12 mouse cellular contexts compared by ENCODE assay signal in the genomic region with DNA sequence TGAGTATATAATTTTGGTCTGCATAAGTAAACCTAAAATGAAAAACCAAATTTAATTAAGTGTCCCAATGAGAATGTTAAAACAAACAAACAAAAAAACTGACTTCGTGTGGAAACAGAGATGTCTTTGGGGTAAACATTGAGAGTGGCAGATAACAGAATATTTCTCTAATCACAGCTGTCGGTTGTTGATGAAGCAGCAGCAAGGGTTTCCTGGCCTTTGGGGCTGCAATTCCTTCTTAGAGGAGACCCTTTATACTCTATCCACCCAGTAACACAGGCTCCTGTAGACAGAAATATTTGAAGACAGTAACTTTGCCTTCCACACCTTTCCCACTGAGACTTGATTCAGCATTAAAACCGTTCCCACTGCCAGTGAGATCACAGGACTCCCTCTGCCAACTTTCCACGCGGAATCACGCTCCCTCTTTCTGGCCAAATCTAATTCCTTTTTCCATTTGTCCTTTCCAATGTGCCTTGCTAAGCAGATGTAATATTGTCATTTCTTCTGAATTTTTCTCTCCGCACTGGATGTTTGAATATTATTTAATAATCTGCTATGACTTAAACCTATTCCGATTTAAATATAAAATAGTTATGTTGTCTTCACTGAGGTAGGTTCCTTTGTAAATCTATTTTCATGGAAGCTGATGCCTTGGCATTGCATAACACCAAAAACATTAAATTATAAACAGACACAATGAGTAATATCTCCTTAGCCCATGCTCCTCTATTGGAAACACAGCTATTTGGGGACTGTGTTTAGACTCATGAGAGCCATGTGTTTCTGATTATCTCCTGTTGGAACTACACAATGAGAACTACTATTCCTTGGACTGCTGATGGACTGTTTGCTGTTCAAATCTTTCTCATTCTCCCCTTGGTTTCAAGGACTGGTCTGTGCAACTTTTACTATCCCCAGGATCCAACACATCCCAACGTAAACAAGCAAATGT. TPM values are rescaled to one million over a fixed set of nuclear protein-coding genes. Genes with fewer than 3 reads are reported as not detected.
A peak's percentile ranks its signal among the peaks of the same experiment; 100 is the strongest.
DNase-seq lines count a peak whose midpoint lies in the region; ATAC-seq lines count a peak whose summit lies in the region.
"Had no signal": no experiment of that assay in that cellular context is flagged by ENCODE, and none has a peak within 500 bp of the region (broad histone marks: within the 10 kb centered on the region; RNA-seq: fewer than 3 reads in every experiment).

No protein-coding gene starts in this region.

- H3K4me1 ChIP-seq in neural tube, embryonic 11.5 days (ENCODE audit: control insufficient read depth, insufficient read depth, low read length): no peaks in the 10 kb centered on the region; the same call in 1 of the 2 replicates
- peaks cover 15% of the 10 kb centered on the region for H3K4me1 ChIP-seq in neural tube, embryonic 15.5 days
- H3K4me1 ChIP-seq in intestine, embryonic 14.5 days (replicated peaks; ENCODE audit: control insufficient read depth, insufficient read depth, low read length): no peaks in the 10 kb centered on the region
- H3K4me1 ChIP-seq in liver, embryonic 11.5 days (replicated peaks; ENCODE audit: control insufficient read depth, insufficient read depth, low read length): no peaks in the 10 kb centered on the region

- intact Hi-C loops in heart, postnatal 14 days (cut with DNase I): no loop called here

- H3K27ac ChIP-seq in neural tube, embryonic 11.5 days (ENCODE audit: low read depth, low read length): no peak overlapping the region
- no peak overlapping the region for H3K27ac ChIP-seq in neural tube, embryonic 15.5 days (replicated peaks)
- H3K27ac ChIP-seq in intestine, embryonic 14.5 days (ENCODE audit: low read depth): peak overlapping the region; percentile 70
- no peak overlapping the region for H3K27ac ChIP-seq in liver, embryonic 11.5 days (ENCODE audit: low read depth, low read length)
- H3K27ac ChIP-seq: layer of hippocampus, adult 2 months had no signal

- H3K27me3 ChIP-seq in neural tube, embryonic 11.5 days (ENCODE audit: control insufficient read depth, insufficient read depth, low read length): peaks cover 15% of the 10 kb centered on the region
- peaks cover 23% of the 10 kb centered on the region for H3K27me3 ChIP-seq in neural tube, embryonic 15.5 days (replicated peaks)
- H3K27me3 ChIP-seq in intestine, embryonic 14.5 days (replicated peaks; ENCODE audit: control insufficient read depth, insufficient read depth, low read length): no peaks in the 10 kb centered on the region
- peaks cover 9% of the 10 kb centered on the region for H3K27me3 ChIP-seq in liver, embryonic 11.5 days (replicated peaks; ENCODE audit: control insufficient read depth, insufficient read depth, low read length)

- H3K4me2 ChIP-seq in neural tube, embryonic 11.5 days (ENCODE audit: low read depth): 0 out of 2 replicates have a peak overlapping the region, but pooled peaks have one; percentile 5
- no peak overlapping the region for H3K4me2 ChIP-seq in neural tube, embryonic 15.5 days
- peak overlapping the region; percentile 92 for H3K4me2 ChIP-seq in intestine, embryonic 14.5 days (ENCODE audit: low read length)
- no peak overlapping the region for H3K4me2 ChIP-seq in liver, embryonic 11.5 days

- ATAC-seq in neural tube, embryonic 11.5 days (ENCODE audit: insufficient read depth, low FRiP score, low TSS enrichment): no peak
- ATAC-seq in neural tube, embryonic 15.5 days (ENCODE audit: low FRiP score): no peak
- ATAC-seq in intestine, embryonic 14.5 days (replicated peaks; ENCODE audit: low FRiP score, low TSS enrichment, low read depth): no peak
- no peak for ATAC-seq in erythroblast, adult 5-6 weeks (replicated peaks; ENCODE audit: low FRiP score, poor library complexity, severe bottlenecking)
- no peak for ATAC-seq in liver, embryonic 11.5 days (replicated peaks; ENCODE audit: low FRiP score)
- ATAC-seq: CD4-positive, CD25-positive, alpha-beta regulatory T cell, adult 4 months; liver, postnatal 0 days had no signal

- H3K9ac ChIP-seq in neural tube, embryonic 11.5 days (ENCODE audit: low read length): no peak overlapping the region
- H3K9ac ChIP-seq in neural tube, embryonic 15.5 days (replicated peaks): no peak overlapping the region
- H3K9ac ChIP-seq in intestine, embryonic 14.5 days (ENCODE audit: low read length): no peak overlapping the region
- H3K9ac ChIP-seq in liver, embryonic 11.5 days (ENCODE audit: low read depth, low read length): no peak overlapping the region
- H3K9ac ChIP-seq: liver, postnatal 0 days had no signal

- no peaks in the 10 kb centered on the region for H3K36me3 ChIP-seq in neural tube, embryonic 11.5 days (ENCODE audit: control insufficient read depth, insufficient read depth, low read length)
- H3K36me3 ChIP-seq in neural tube, embryonic 15.5 days: no peaks in the 10 kb centered on the region
- no peaks in the 10 kb centered on the region for H3K36me3 ChIP-seq in intestine, embryonic 14.5 days (ENCODE audit: control insufficient read depth, insufficient read depth, low read length)
- no peaks in the 10 kb centered on the region for H3K36me3 ChIP-seq in liver, embryonic 11.5 days (ENCODE audit: control insufficient read depth, insufficient read depth, low read length)

- DNase-seq in heart, adult 11 months: peak; percentile 94
- DNase-seq in heart, postnatal 14 days: no peak
- no peak for DNase-seq in neural tube, embryonic 11.5 days (ENCODE audit: low spot score)
- no peak for DNase-seq in intestine, embryonic 14.5 days (ENCODE audit: low spot score)
- no peak for DNase-seq in cerebellum, adult 9-11 months
- DNase-seq in liver, embryonic 11.5 days (ENCODE audit: low spot score): no peak
- DNase-seq: liver, postnatal 0 days; thymus, adult 2 months had no signal

- 76% methylated on average over 9 of the region's 9 CpGs for WGBS in neural tube, embryonic 11.5 days
- WGBS in neural tube, embryonic 15.5 days: 83% methylated on average over 9 of the region's 9 CpGs
- 48% methylated on average over 9 of the region's 9 CpGs for WGBS in intestine, embryonic 14.5 days
- whole genome bisulfite sequencing in liver, embryonic 11.5 days: 70% methylated on average over 9 of the region's 9 CpGs

- no peak overlapping the region for H3K4me3 ChIP-seq in neural tube, embryonic 11.5 days (ENCODE audit: low read depth, low read length)
- no peak overlapping the region for H3K4me3 ChIP-seq in neural tube, embryonic 15.5 days (replicated peaks)
- peak overlapping the region; percentile 53; the same call in 1 of the 2 replicates for H3K4me3 ChIP-seq in intestine, embryonic 14.5 days (ENCODE audit: low read depth, low read length)
- H3K4me3 ChIP-seq in liver, embryonic 11.5 days (ENCODE audit: low read depth, low read length): no peak overlapping the region
- H3K4me3 ChIP-seq: layer of hippocampus, adult 2 months had no signal

- no peaks in the 10 kb centered on the region for H3K9me3 ChIP-seq in neural tube, embryonic 11.5 days (ENCODE audit: control insufficient read depth, low read length)
- no peaks in the 10 kb centered on the region for H3K9me3 ChIP-seq in neural tube, embryonic 15.5 days (replicated peaks)
- H3K9me3 ChIP-seq in intestine, embryonic 14.5 days (ENCODE audit: control insufficient read depth, low read length): no peaks in the 10 kb centered on the region
- H3K9me3 ChIP-seq in liver, embryonic 11.5 days (ENCODE audit: control insufficient read depth, low read length): no peaks in the 10 kb centered on the region

RNA-seq across cellular contexts. Expression of a gene that starts 4.7 kb away (rescaled TPM):
- total RNA-seq in heart, postnatal 14 days (2021): 10 to 100 TPM; 15.9 to 20.2 TPM
- polyA plus RNA-seq in neural tube, embryonic 11.5 days (2014; fragmentation: Nextera tagmentation; extraction: Ambion mirVana): 10.1 and 10.4 TPM in 2 replicates
- 2.7 and 3.6 TPM in 2 replicates for polyA plus RNA-seq in neural tube, embryonic 15.5 days (2015; fragmentation: Nextera tagmentation; extraction: Ambion mirVana)
- 35.5 and 38.5 TPM in 2 replicates for polyA plus RNA-seq in intestine, embryonic 14.5 days (2014; fragmentation: Nextera tagmentation; extraction: Ambion mirVana)
- total RNA-seq in erythroblast, adult 5-6 weeks (2015; ENCODE audit: low replicate concordance): not detected in 2 replicates
- total RNA-seq in erythroblast, adult 5-6 weeks (2017; ENCODE audit: low replicate concordance): 0.68 and 0.70 TPM in 2 replicates
- 6.9 TPM in 2 replicates for polyA plus RNA-seq in liver, embryonic 11.5 days (2014; fragmentation: Nextera tagmentation; extraction: Ambion mirVana)

RNA-seq across cellular contexts. Expression of a gene that starts 41.1 kb away (rescaled TPM):
- total RNA-seq in heart, postnatal 14 days (2021): 10 to 100 TPM; 15.5 to 17.4 TPM
- 39.2 and 40.6 TPM in 2 replicates for polyA plus RNA-seq in neural tube, embryonic 11.5 days (2014; fragmentation: Nextera tagmentation; extraction: Ambion mirVana)
- polyA plus RNA-seq in neural tube, embryonic 15.5 days (2015; fragmentation: Nextera tagmentation; extraction: Ambion mirVana): 38.7 and 45.5 TPM in 2 replicates
- polyA plus RNA-seq in intestine, embryonic 14.5 days (2014; fragmentation: Nextera tagmentation; extraction: Ambion mirVana): 41.3 and 49.9 TPM in 2 replicates
- total RNA-seq in erythroblast, adult 5-6 weeks (2015; ENCODE audit: low replicate concordance): 14.8 and 19.6 TPM in 2 replicates
- 18.8 and 32.6 TPM in 2 replicates for total RNA-seq in erythroblast, adult 5-6 weeks (2017; ENCODE audit: low replicate concordance)
- 28.4 and 29.2 TPM in 2 replicates for polyA plus RNA-seq in liver, embryonic 11.5 days (2014; fragmentation: Nextera tagmentation; extraction: Ambion mirVana)

Comparison
In these comparisons a context has a peak if more than half of its experiments do, and no peak if none do; other contexts are left out.
1. H3K4me2 ChIP-seq: peak in neural tube, embryonic 11.5 days (single experiment) and intestine, embryonic 14.5 days (single experiment); none in neural tube, embryonic 15.5 days (single experiment) and liver, embryonic 11.5 days (single experiment).